Mouse (Mus musculus) kidney, postnatal 10 days (tissue): ENCODE data around the gene Cytip.

Experiments
- DNase-seq: peaks from one replicate; pipeline ENCODE4 v3.0.0; 2021; ENCODE audit warnings: mixed read lengths

The Cytip gene

GRCm38 (mm10) chr2:58094818-58095217 is 100.5 kb downstream of the Cytip start:
- no peak for DNase-seq

DNA sequence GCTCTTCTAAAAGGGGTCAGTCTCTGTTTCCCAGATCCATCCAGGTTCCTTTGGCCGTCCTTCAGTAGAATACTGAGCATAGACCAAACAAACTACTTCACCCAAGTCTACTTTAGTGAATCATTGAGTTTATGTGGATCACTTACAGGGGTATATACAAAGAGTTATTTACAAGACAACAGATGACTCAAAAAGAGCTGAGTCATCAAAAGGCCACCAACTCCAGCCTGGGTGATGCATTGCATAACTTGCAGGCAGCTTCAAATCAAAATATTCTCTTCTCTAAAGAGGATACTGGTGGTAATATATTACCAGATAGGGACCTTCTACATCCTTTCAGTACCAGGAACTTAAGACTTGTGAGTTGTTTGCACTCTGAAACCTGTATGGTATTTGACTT is 108.9 kb downstream of the Cytip start:
- DNase-seq = no peak

- no peak for DNase-seq
Observed at GRCm38 (mm10) chr2:58079849-58080248, 115.5 kb downstream of the Cytip start.
